In the genomic region with DNA sequence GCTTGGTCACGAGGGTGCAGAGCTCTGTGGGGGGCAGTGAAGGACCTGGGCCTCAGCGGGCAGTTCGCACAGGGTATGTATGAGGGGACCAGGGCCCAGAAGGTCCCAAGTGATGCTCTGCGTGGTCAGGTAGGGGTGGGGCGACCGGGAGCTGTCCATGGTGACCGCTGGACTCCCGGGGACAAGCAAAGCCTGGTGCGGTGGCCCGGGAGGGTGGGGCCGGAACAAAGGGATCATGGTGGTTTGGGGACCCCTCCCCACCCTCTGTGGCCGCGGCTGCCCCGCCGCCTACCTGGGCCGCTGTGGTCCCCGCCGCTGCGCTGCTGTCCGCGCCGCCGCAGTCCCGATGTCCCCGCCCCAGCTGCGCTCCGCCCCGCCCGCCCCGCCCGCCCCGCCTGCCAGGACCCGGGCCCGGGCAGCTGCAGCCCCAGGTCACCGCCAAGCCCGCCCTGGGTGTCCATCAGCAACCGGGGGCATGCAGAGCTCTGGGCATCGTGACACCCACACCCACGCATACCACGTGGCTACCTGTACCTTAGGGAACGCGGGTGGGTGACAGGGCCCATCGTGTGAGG, we compare ENCODE assay signal across 8 mouse cellular contexts. TPM values are rescaled to one million over a fixed set of nuclear protein-coding genes. Genes with fewer than 3 reads are reported as not detected.
A peak's percentile ranks its signal among the peaks of the same experiment; 100 is the strongest.
DNase-seq lines count a peak whose midpoint lies in the region; ATAC-seq and TF ChIP-seq lines count a peak whose summit lies in the region.

No protein-coding gene starts in this region.

- peak overlapping the region; percentile 71 for H3K4me2 ChIP-seq in hindbrain, postnatal 0 days (ENCODE audit: low read depth, low read length)
- H3K4me2 ChIP-seq in neural tube, embryonic 15.5 days, result peak overlapping the region; percentile 73

- peaks cover 7% of the 10 kb centered on the region for H3K9me3 ChIP-seq in megakaryocyte, embryonic 14.5 days
- no peaks in the 10 kb centered on the region for H3K9me3 ChIP-seq in hindbrain, postnatal 0 days (ENCODE audit: low read length)
- no peaks in the 10 kb centered on the region for H3K9me3 ChIP-seq in neural tube, embryonic 15.5 days (replicated peaks)

- H3K27me3 ChIP-seq in megakaryocyte, embryonic 14.5 days (replicated peaks), result peaks cover 65% of the 10 kb centered on the region
- H3K27me3 ChIP-seq in hindbrain, postnatal 0 days (ENCODE audit: insufficient read depth, low read length), result no peaks in the 10 kb centered on the region
- peaks cover 22% of the 10 kb centered on the region; the same call in 1 of the 2 replicates for H3K27me3 ChIP-seq in neural tube, embryonic 15.5 days (replicated peaks)

- H3K9ac ChIP-seq in hindbrain, postnatal 0 days (replicated peaks; ENCODE audit: low read length), result peak overlapping the region; percentile 71
- peak overlapping the region; percentile 71 for H3K9ac ChIP-seq in neural tube, embryonic 15.5 days (replicated peaks)

- peaks cover 2% of the 10 kb centered on the region for H3K36me3 ChIP-seq in megakaryocyte, embryonic 14.5 days (replicated peaks; ENCODE audit: low read length)
- H3K36me3 ChIP-seq in hindbrain, postnatal 0 days (ENCODE audit: insufficient read depth, low read length), result 0 out of 2 replicates have a peak, but pooled peaks cover 3% of the 10 kb centered on the region
- H3K36me3 ChIP-seq in neural tube, embryonic 15.5 days, result peaks cover 6% of the 10 kb centered on the region; the same call in 1 of the 2 replicates

- DNase-seq in adrenal gland, postnatal 10 days, result peak; percentile 52
- DNase-seq in adrenal gland, adult 18-20 months (ENCODE audit: low spot score in 2 of 2), result no peak
- DNase-seq in hindbrain, postnatal 0 days (ENCODE audit: low spot score), result peak; percentile 55
- DNase-seq in B cell, adult 2 months, result no peak
- no peak for DNase-seq in thymus, postnatal 25 days

- peak overlapping the region; percentile 70 for H3K27ac ChIP-seq in hindbrain, postnatal 0 days
- H3K27ac ChIP-seq in neural tube, embryonic 15.5 days (replicated peaks), result no peak overlapping the region; the same call in 1 of the 2 replicates

- peak overlapping the region; percentile 59 for H3K4me3 ChIP-seq in megakaryocyte, embryonic 14.5 days (replicated peaks)
- H3K4me3 ChIP-seq in hindbrain, postnatal 0 days (ENCODE audit: low read length), result peak overlapping the region; percentile 50
- H3K4me3 ChIP-seq in neural tube, embryonic 15.5 days (replicated peaks), result peak overlapping the region; percentile 57

- ATAC-seq in megakaryocyte, adult 5-6 weeks (ENCODE audit: poor library complexity, severe bottlenecking), result no peak
- ATAC-seq in hindbrain, postnatal 0 days, result peak; percentile 36
- peak; percentile 67 for ATAC-seq in neural tube, embryonic 15.5 days (ENCODE audit: low FRiP score)

- WGBS in hindbrain, postnatal 0 days, result 3% methylated on average over 41 of the region's 43 CpGs
- WGBS in neural tube, embryonic 15.5 days, result 2% methylated on average over 20 of the region's 43 CpGs

- H3K4me1 ChIP-seq in megakaryocyte, embryonic 14.5 days, result peaks cover 36% of the 10 kb centered on the region
- peaks cover 8% of the 10 kb centered on the region; the same call in 1 of the 2 replicates for H3K4me1 ChIP-seq in hindbrain, postnatal 0 days (ENCODE audit: insufficient read depth, low read length)
- H3K4me1 ChIP-seq in neural tube, embryonic 15.5 days, result peaks cover 40% of the 10 kb centered on the region

- no peak for TF ChIP-seq CTCF in hindbrain, postnatal 0 days (IDR thresholded peaks at IDR 0.05; ENCODE audit: low read depth)

RNA-seq across cellular contexts. Expression of a gene that starts 0.3 kb away (rescaled TPM):
- total RNA-seq in adrenal gland, postnatal 10 days (2021), result 1 to 10 TPM; 2.8 to 3.4 TPM
- 1 to 10 TPM; 1.7 to 1.8 TPM for total RNA-seq in adrenal gland, adult 18-20 months (2021)
- polyA plus RNA-seq in megakaryocyte, embryonic 14.5 days (2012; ENCODE audit: insufficient read depth, low replicate concordance), result 0.06 TPM in 1 of 2 replicates, not detected in the other
- not detected in 2 replicates for total RNA-seq in megakaryocyte, adult 5-6 weeks (2015)
- 0.20 TPM in 1 of 2 replicates, not detected in the other for total RNA-seq in megakaryocyte, adult 5-6 weeks (2017)
- 82.0 and 106 TPM in 2 replicates for total RNA-seq in hindbrain, postnatal 0 days (2014; rRNA removed)
- polyA plus RNA-seq in hindbrain, postnatal 0 days (2015; fragmentation: Nextera tagmentation; extraction: Ambion mirVana), result 69.0 and 78.7 TPM in 2 replicates
- polyA plus RNA-seq in neural tube, embryonic 15.5 days (2015; fragmentation: Nextera tagmentation; extraction: Ambion mirVana), result 55.3 and 69.4 TPM in 2 replicates

RNA-seq across cellular contexts. Expression of a gene that starts 10.4 kb away (rescaled TPM):
- total RNA-seq in adrenal gland, postnatal 10 days (2021), result 1 to 10 TPM; 5.4 to 6.4 TPM
- total RNA-seq in adrenal gland, adult 18-20 months (2021), result 10 to 100 TPM in 1 of 2 experiments, 1 to 10 TPM in 1; 7.0 to 11.1 TPM
- polyA plus RNA-seq in megakaryocyte, embryonic 14.5 days (2012; ENCODE audit: insufficient read depth, low replicate concordance), result 0.41 and 1.1 TPM in 2 replicates
- total RNA-seq in megakaryocyte, adult 5-6 weeks (2015), result 0.11 TPM in 1 of 2 replicates, not detected in the other
- 0.26 TPM in 1 of 2 replicates, not detected in the other for total RNA-seq in megakaryocyte, adult 5-6 weeks (2017)
- total RNA-seq in hindbrain, postnatal 0 days (2014; rRNA removed), result 26.2 and 27.2 TPM in 2 replicates
- 18.9 and 22.1 TPM in 2 replicates for polyA plus RNA-seq in hindbrain, postnatal 0 days (2015; fragmentation: Nextera tagmentation; extraction: Ambion mirVana)
- polyA plus RNA-seq in neural tube, embryonic 15.5 days (2015; fragmentation: Nextera tagmentation; extraction: Ambion mirVana), result 22.8 and 24.9 TPM in 2 replicates

RNA-seq across cellular contexts. Expression of a gene that starts 12.1 kb away (rescaled TPM):
- total RNA-seq in adrenal gland, postnatal 10 days (2021), result 10 to 100 TPM; 28.5 to 32.8 TPM
- 10 to 100 TPM; 25.6 to 44.1 TPM for total RNA-seq in adrenal gland, adult 18-20 months (2021)
- polyA plus RNA-seq in megakaryocyte, embryonic 14.5 days (2012; ENCODE audit: insufficient read depth, low replicate concordance), result 1.9 and 7.5 TPM in 2 replicates
- total RNA-seq in megakaryocyte, adult 5-6 weeks (2015), result 3.9 and 6.0 TPM in 2 replicates
- 6.2 and 10.2 TPM in 2 replicates for total RNA-seq in megakaryocyte, adult 5-6 weeks (2017)
- 118 and 126 TPM in 2 replicates for total RNA-seq in hindbrain, postnatal 0 days (2014; rRNA removed)
- 40.6 and 41.9 TPM in 2 replicates for polyA plus RNA-seq in hindbrain, postnatal 0 days (2015; fragmentation: Nextera tagmentation; extraction: Ambion mirVana)
- 43.9 and 47.7 TPM in 2 replicates for polyA plus RNA-seq in neural tube, embryonic 15.5 days (2015; fragmentation: Nextera tagmentation; extraction: Ambion mirVana)

RNA-seq across cellular contexts. Expression of a gene that starts 34.8 kb away (rescaled TPM):
- total RNA-seq in adrenal gland, postnatal 10 days (2021), result 100 to 1,000 TPM; 190 to 191 TPM
- total RNA-seq in adrenal gland, adult 18-20 months (2021), result 100 to 1,000 TPM; 220 to 229 TPM
- polyA plus RNA-seq in megakaryocyte, embryonic 14.5 days (2012; ENCODE audit: insufficient read depth, low replicate concordance), result 262 and 632 TPM in 2 replicates
- 30.3 and 30.7 TPM in 2 replicates for total RNA-seq in megakaryocyte, adult 5-6 weeks (2015)
- 33.3 and 38.7 TPM in 2 replicates for total RNA-seq in megakaryocyte, adult 5-6 weeks (2017)
- total RNA-seq in hindbrain, postnatal 0 days (2014; rRNA removed), result 264 and 279 TPM in 2 replicates
- polyA plus RNA-seq in hindbrain, postnatal 0 days (2015; fragmentation: Nextera tagmentation; extraction: Ambion mirVana), result 275 and 290 TPM in 2 replicates
- 290 and 298 TPM in 2 replicates for polyA plus RNA-seq in neural tube, embryonic 15.5 days (2015; fragmentation: Nextera tagmentation; extraction: Ambion mirVana)

RNA-seq across cellular contexts. Expression of a gene that starts 44.7 kb away (rescaled TPM):
- 10 to 100 TPM; 31.8 to 42.4 TPM for total RNA-seq in adrenal gland, postnatal 10 days (2021)
- 10 to 100 TPM; 34.0 to 64.4 TPM for total RNA-seq in adrenal gland, adult 18-20 months (2021)
- 62.3 and 65.0 TPM in 2 replicates for polyA plus RNA-seq in megakaryocyte, embryonic 14.5 days (2012; ENCODE audit: insufficient read depth, low replicate concordance)
- 0.82 and 1.5 TPM in 2 replicates for total RNA-seq in megakaryocyte, adult 5-6 weeks (2015)
- total RNA-seq in megakaryocyte, adult 5-6 weeks (2017), result 3.4 and 4.3 TPM in 2 replicates
- total RNA-seq in hindbrain, postnatal 0 days (2014; rRNA removed), result 73.5 and 79.1 TPM in 2 replicates
- polyA plus RNA-seq in hindbrain, postnatal 0 days (2015; fragmentation: Nextera tagmentation; extraction: Ambion mirVana), result 36.4 and 36.9 TPM in 2 replicates
- 44.3 and 52.9 TPM in 2 replicates for polyA plus RNA-seq in neural tube, embryonic 15.5 days (2015; fragmentation: Nextera tagmentation; extraction: Ambion mirVana)

Comparison
In these comparisons a context has a peak if more than half of its experiments do, and no peak if none do; other contexts are left out.
1. DNase-seq: peak in adrenal gland, postnatal 10 days (single experiment) and hindbrain, postnatal 0 days (single experiment); none in adrenal gland, adult 18-20 months (0 of 2), B cell, adult 2 months (0 of 2) and thymus, postnatal 25 days (single experiment).
2. RNA of a gene that starts 0.3 kb away (total RNA-seq): 82.0 to 106 TPM in hindbrain, postnatal 0 days; 2.8 to 3.4 TPM in adrenal gland, postnatal 10 days, 1.7 to 1.8 TPM in adrenal gland, adult 18-20 months and 0.20 TPM in megakaryocyte, adult 5-6 weeks; every median in the first group is over 10 times any median in the second.
3. RNA of a gene that starts 10.4 kb away (total RNA-seq): 26.2 to 27.2 TPM in hindbrain, postnatal 0 days, 7.0 to 11.1 TPM in adrenal gland, adult 18-20 months and 5.4 to 6.4 TPM in adrenal gland, postnatal 10 days; 0.11 to 0.26 TPM in megakaryocyte, adult 5-6 weeks; every median in the first group is over 4 times any median in the second.
4. Peak in every context shown above with its lines, with median percentiles within 50 percentile points of each other: H3K4me3 ChIP-seq.